Mouse (Mus musculus): ENCODE results near the gene Gpx7.

GRCm38 (mm10) chr4:108406138-108406860 lies 462 bp downstream of the Gpx7 start:
- TF ChIP-seq CTCF (IDR thresholded peaks at IDR 0.05; ENCODE audit: low read depth, low read length) (no peak), GATA1 (IDR thresholded peaks at IDR 0.05; ENCODE audit: borderline replicate concordance, low read length) (no peak), TAL1 (conservative IDR thresholded peaks at IDR 0.05; ENCODE audit: low read depth, low read length) (no peak), POLR2AphosphoS5 (IDR thresholded peaks at IDR 0.05; ENCODE audit: insufficient replicate concordance, low read depth, low read length) (no peak)
